Mouse (Mus musculus): Measurements from ENCODE around the gene Hpgd. TPM values are rescaled to one million over a fixed set of nuclear protein-coding genes. Genes with fewer than 3 reads are reported as not detected.
"Not testable (repeated sequence)": the region's sequence is repeated elsewhere in the genome, so short reads cannot be mapped to it uniquely, and the experiment has no call there.

Gene Hpgd
- polyA plus RNA-seq (2012; rRNA removed) = 38.3 and 38.9 TPM in 2 replicates

GRCm38 (mm10) chr8:56294373-56294877, at the start of gene Hpgd:
Gene Hpgd, plus strand, starts transcription at chr8:56294585.
- DNase-seq (ENCODE audit: low read depth) = no peak

- DNase-seq (ENCODE audit: low read depth) = not testable (repeated sequence)
Measured at GRCm38 (mm10) chr8:56251728-56252127, 42.7 kb upstream of the Hpgd start.

GRCm38 (mm10) chr8:56252314-56252713, 42.1 kb upstream of the Hpgd start:
- no peak for DNase-seq (ENCODE audit: low read depth)

GRCm38 (mm10) chr8:56261190-56261589, 33.2 kb upstream of the Hpgd start:
- no peak for DNase-seq (ENCODE audit: low read depth)

GRCm38 (mm10) chr8:56269687-56270663, 24.4 kb upstream of the Hpgd start:
- DNase-seq (ENCODE audit: low read depth) = no peak

- DNase-seq (ENCODE audit: low read depth) = no peak
Measured at GRCm38 (mm10) chr8:56272934-56273333, 21.5 kb upstream of the Hpgd start.

GRCm38 (mm10) chr8:56275316-56275715, 19.1 kb upstream of the Hpgd start:
- DNase-seq (ENCODE audit: low read depth) = no peak

- no peak for DNase-seq (ENCODE audit: low read depth)
Measured at GRCm38 (mm10) chr8:56277810-56278528, 16.4 kb upstream of the Hpgd start.

- DNase-seq (ENCODE audit: low read depth) = no peak
Measured at GRCm38 (mm10) chr8:56278545-56279063, 15.8 kb upstream of the Hpgd start.

GRCm38 (mm10) chr8:56283936-56284335, 10.4 kb upstream of the Hpgd start:
- DNase-seq (ENCODE audit: low read depth) = no peak

- no peak for DNase-seq (ENCODE audit: low read depth)
Measured at GRCm38 (mm10) chr8:56284957-56285356, 9.4 kb upstream of the Hpgd start.

GRCm38 (mm10) chr8:56286717-56287116, 7.7 kb upstream of the Hpgd start:
- DNase-seq (ENCODE audit: low read depth) = no peak

- DNase-seq (ENCODE audit: low read depth) = no peak
Measured at GRCm38 (mm10) chr8:56287370-56288072, 6.9 kb upstream of the Hpgd start.

- no peak for DNase-seq (ENCODE audit: low read depth)
Measured at GRCm38 (mm10) chr8:56292318-56292717, 2.1 kb upstream of the Hpgd start.

- no peak for DNase-seq (ENCODE audit: low read depth)
Measured at GRCm38 (mm10) chr8:56293480-56293879, 905 bp upstream of the Hpgd start.

- DNase-seq (ENCODE audit: low read depth) = no peak
Measured at GRCm38 (mm10) chr8:56294886-56295555, 636 bp downstream of the Hpgd start.

- no peak for DNase-seq (ENCODE audit: low read depth)
Measured at GRCm38 (mm10) chr8:56299421-56299820, 5.0 kb downstream of the Hpgd start.

- not testable (repeated sequence) for DNase-seq (ENCODE audit: low read depth)
Measured at GRCm38 (mm10) chr8:56301303-56301702, 6.9 kb downstream of the Hpgd start.

GRCm38 (mm10) chr8:56304595-56304994, 10.2 kb downstream of the Hpgd start:
- no peak for DNase-seq (ENCODE audit: low read depth)

GRCm38 (mm10) chr8:56313622-56314021, 19.2 kb downstream of the Hpgd start:
- DNase-seq (ENCODE audit: low read depth) = no peak

GRCm38 (mm10) chr8:56315189-56315588, 20.8 kb downstream of the Hpgd start:
- DNase-seq (ENCODE audit: low read depth) = no peak

Measured in gonadal fat pad, adult 2 months (tissue).